Mouse (Mus musculus) heart, postnatal 0 days (tissue): ENCODE measurements at regions not wholly inside any gene's neighbourhood (a gene's known extent, or its start where the extent isn't known, plus 50 kb on each side); places are given as distances from the start of the nearest gene placed in this dataset.

Experiments
- CTCF ChIP-seq: IDR thresholded peaks from 2 replicates; pipeline ENCODE4 v1.5.1; 2016; ENCODE audit warnings: antibody characterized with exemption, control low read depth, low read depth
- EP300 ChIP-seq: IDR thresholded peaks from 2 replicates; pipeline ENCODE4 v1.6.1; 2016; ENCODE audit warnings: antibody characterized with exemption, low read depth

DNA sequence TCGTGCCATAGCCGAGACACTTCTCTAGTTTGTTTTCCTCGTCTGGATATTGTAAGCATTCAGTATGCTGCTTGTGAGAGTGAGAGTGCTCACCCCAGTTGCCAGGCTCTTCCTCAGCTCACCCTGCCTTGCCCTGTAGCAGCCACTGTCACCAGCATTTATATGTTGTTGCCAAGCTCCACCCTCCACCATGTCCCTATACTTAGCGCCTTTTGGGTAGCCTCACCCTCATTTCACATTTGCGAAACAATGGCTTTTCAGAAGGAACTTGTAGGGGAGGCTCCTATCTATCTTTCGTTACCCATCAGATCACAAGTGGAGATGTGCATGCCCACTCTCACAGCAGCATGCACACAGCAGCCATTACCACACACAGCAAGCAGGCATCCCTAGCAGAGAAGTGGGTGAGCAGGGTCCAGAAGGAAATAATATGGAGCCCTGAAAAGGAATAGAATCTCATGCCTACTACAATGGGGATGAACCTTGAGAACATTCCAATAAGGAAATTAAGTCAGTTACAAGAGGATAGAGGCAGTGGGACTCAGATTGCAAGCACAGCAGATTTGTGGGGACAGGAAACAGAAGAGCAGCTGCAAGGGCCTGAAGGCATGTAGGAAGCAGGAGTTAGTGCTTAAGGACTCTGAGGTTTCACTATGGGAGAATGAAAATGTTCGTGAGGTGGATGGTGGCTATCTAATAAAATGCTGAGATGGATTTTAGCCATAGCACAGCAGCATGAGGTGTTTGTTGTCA is 139.8 kb upstream of the Jun start:
- TF ChIP-seq CTCF (no peak), EP300 (no peak)
